Mouse (Mus musculus): ENCODE data around the gene Birc6.
"Not testable (repeated sequence)": the region's sequence is repeated elsewhere in the genome, so short reads cannot be mapped to it uniquely, and the experiment has no call there.

Birc6 gene

DNA sequence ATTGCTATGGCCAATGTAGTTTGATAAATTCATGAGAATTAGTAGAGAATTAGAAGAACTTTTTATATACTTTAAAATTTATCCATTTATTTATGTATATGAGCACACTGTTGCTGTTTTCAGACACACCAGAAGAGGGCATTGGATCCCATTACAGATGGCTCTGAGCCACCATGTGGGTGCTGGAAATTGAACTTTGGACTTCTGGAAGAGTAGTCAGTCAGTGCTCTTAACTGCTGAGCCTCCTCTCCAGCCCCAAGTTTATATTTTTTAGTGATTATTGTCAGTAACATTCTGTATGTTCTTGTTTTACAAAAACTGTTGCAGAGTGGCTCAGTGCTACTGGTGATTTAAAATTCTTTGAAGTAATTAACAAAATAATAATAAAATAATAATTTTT lies 36.1 kb downstream of the Birc6 start:
- DNase-seq, result peak; percentile 6

DNA sequence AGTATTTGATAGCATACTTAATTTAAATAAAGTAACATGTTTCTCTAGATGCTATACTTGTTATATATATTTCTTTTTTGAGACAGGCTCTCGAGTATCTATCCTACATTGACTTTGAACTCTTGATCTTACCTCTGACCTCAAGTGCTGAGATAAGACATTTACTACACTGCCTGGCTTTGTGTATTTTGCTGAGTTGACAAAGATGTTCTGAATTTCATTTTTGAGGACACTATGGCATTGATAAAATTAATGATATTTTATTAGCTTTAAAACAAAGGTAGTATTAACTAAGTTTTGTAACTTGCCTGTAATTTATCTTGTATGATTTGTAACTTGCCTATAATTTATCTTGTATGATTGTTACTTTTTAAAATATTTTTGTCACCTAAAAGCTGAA lies 41.1 kb downstream of the Birc6 start:
- DNase-seq, result no peak

DNA sequence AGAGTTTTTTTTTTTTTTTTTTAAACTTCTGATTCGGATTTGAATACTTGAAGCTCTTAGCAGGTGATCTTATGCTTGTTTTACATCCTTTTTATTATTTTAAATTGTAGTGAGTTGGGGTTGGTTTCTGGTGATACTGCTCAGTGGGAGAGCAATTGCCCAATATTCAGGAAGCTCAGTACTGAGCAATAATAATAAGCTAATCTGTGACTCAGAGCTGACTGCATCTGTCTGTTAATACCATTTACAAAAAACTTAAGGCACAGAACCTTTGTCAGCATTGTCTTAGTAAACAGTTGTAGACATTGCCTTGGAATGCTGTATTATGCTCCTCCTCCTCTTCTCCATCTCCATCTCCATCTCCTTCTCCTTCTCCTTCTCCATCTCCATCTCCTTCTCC lies 42.5 kb downstream of the Birc6 start:
- DNase-seq, result no peak

DNA sequence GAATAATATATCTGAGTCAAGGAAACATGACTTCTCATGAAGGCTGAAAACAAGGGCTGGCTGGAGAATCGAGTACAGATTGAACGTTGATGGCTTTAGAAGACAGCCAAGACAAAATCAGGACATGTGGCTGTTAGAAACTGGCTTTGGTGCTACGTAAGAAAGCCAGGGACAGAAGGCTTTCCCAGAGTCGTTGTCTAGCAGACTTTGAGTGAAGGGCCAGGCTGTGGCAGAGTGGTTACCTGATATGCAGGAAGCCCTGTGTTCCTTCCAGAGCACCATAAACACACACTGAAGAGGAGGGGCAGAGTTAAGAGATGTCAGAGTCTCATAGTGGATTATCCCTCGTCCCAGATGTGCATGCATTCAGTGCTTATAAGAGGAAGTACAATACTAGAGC lies 49.1 kb downstream of the Birc6 start:
- no peak for DNase-seq

DNA sequence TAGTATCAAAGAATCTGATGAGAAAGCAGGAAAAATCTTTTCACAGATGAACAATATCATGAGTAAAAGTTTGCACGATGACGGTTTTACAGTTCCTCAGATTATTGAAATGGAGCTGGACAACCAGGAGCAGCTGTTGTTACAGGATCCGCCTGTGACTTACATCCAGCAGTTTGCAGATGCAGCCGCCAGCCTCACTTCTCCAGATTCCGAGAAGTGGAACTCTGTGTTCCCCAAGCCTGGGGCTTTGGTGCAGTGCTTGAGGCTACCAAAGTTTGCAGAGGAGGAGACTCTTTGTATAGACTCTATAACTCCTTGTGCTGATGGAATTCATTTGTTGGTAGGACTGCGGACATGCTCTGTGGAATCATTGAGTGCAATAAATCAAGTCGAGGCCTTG lies 51.5 kb downstream of the Birc6 start:
- no peak for DNase-seq

DNA sequence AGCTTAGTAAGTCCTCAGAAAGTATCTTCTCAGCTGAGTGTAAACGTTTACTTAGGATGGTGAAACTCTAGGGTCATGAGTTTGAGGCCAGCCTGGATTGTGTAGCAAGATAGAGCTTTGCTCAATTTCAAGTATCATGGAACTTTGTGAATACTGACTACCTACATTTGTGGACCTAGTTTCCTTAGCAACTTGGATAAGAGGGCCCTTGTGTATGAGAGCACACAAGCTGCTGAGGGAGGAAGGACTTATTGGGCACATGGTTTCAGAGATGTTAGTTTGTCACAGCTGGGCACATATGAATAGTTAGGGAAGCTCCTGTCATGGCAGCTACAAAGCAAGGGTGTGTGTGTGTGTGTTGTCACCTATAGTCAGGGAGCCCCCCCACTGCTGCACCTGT lies 52.6 kb downstream of the Birc6 start:
- no peak for DNase-seq

DNA sequence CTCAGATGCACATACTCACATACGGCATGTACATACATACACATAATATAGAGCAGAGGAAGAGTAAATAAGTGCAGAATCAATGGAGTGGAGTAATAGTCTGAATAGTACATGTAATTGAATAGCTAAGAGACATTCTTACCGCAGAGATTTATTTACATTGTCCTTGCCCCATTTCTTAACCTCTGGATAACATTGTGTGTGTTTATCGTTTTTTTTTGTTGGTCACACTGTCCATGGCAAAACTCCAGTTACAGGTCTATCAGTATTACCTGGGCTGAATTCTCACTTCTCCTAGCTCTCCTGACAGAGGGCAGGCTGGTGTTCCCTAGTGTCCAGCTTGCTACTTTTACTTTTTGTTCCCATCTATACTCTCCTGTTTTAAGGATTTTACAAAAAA lies 58.7 kb downstream of the Birc6 start:
- DNase-seq, result no peak

DNA sequence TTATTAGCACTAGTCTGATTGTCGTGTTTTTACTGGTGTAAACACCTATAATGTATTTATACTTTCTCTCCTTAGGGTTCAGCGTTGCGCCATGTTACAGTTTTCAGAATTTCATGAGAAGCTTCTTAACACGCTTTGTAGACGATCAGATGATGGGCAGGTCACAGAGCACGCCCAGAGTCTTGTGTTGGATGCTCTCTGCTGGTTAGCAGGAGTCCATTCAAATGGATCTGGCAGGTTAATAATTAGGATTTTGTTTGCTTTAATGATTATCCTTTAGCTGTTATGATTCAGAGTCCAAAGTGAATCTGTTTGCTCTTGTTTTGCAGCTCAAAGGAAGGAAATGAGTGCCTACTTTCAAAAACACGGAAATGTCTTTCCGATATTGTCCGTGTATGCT lies 70.8 kb downstream of the Birc6 start:
- DNase-seq, result peak; percentile 75

DNA sequence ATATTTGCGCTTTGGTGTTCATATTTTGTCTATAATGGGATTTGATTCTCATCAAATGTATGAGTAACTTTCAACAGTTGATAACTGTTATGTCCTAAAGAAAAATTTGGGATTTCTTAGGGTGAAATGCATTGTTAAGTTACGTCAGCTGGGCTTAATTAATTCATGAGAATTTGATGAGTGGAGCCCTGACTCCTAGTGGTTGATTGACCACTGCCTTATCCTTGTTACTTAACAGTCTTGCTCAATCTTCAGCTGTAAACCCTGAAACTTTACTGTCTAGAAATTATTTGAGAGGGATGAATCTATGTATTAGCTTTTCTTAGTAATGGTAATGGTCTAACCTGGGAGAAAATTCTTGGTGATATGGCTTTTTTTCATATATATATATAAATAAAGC lies 71.3 kb downstream of the Birc6 start:
- no peak for DNase-seq

DNA sequence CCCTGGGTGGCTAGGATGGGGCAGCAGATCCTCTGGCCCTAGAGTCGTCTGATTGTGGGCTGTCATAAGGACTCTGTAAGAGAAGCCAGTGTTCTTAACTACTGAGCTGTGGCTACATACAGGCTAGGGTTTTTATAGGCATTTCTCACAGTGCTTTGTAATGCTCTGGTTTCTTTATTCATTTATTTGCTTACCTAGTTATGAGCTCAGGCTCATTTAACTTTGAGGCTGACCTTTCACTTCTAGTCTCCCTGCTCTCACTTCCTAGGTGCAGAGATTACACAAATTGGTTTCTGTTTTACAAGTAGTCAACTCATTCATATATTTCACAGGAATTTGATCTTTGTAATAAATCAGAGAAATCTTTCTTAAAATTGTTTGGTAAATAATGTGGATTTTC lies 73.1 kb downstream of the Birc6 start:
- no peak for DNase-seq

DNA sequence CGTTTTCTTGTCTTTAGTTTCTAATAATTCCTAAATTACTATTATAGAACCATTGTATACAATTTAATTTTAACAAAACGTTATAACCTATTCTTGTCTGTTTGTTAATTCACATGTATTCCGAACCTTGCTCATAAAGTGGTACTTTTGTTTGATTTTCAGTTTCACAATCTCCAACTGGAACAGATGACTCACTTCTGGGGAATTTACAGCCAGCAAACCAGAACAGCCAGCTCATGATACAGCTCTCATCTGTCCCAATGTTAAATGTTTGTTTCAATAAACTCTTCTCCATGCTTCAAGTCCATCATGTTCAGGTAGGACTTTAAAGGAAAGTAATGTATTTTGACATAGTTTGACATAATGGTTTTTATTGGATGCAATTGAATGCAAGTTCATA lies 102.7 kb downstream of the Birc6 start:
- no peak for DNase-seq

DNA sequence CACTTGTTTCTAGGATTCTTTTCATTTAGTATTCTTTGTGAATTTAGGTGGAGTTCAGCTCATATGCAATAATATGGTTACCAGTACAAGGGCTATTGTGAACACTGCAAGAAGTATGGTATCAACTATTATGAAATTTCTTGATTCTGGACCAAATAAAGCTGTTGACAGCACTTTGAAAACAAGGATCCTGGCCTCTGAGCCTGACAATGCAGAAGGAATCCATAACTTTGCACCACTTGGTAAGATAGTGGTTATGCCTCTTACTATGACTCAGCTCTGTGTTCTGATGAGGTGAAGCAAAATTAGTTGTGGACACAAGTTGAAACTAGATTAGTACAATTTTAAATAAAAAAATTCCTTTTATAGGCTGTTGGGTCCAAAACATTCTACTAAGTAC lies 114.3 kb downstream of the Birc6 start:
- no peak for DNase-seq

DNA sequence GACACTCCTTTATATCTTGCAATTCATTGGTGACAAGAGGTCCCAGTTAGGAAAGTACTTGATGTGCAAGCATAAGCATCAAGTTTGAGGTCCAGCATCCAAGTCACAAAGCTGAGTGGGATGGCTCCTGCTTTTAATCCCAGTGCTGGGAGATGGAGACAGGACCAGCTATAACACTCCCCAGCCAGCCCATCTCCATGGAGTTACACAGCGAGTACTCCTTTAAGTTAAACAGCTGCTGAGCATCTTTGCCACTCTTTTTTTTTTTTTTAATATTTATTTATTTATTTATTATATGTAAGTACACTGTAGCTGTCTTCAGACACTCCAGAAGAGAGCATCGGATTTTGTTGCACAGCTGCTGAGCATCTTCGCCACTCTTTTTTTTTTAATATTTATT lies 130.3 kb downstream of the Birc6 start:
- DNase-seq, result no peak

DNA sequence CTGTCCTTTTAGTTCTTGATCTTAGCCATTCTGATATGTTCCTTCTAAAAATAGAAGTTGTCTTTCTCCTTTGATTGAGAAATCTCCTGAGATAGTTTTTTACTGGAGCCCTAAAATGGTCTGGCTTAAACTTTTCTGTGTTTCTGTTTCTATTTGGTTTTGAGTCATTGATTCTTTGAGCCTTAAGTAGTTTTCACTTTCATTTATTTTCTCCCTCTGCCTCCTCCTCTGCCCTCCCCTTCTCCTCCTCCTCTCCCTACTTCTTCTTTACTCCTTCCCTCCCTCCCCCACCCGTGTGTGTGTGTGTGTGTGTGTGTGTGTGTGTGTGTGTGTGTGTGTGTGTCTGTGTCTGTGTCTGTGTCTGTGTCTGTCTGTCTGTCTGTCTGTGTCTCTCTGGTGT lies 139.9 kb downstream of the Birc6 start:
- no peak for DNase-seq

DNA sequence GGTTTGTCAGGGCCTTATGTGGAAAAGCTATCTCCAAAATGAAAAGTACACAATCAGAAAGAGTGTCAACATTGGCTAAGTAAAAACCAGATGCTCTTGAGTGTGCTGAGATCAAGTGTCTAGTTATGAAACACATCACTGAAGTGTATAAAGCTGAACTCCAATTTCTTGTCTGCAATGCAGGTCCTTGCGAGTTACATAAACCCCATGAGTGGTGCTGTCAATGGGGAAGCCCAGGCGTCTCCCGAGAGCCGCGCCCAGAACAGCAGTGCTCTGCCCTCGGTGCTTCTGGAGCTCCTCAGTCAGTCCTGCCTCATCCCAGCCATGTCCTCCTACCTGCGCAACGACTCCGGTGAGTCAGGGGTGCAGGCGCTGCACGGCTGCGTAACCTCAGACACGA lies 141.9 kb downstream of the Birc6 start:
- no peak for DNase-seq

DNA sequence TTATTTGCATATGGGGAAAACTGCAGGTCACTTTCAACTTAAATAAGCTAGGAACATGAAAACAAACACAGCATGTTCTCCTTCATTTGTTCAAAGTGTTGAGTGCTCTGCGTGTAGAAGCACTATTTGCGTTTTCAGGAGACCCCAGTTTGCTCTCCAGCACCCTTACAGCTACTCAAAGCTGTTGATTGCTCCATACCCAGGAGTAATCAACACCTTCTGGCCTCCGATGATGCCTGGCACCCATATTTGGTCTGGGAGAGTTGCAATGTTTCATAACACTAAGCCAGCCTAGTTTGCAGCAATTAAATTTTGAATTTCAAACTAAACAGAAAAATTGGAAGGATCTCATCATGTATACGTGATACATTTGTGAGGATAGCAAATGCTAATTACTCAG lies 144.4 kb downstream of the Birc6 start:
- DNase-seq, result no peak

DNA sequence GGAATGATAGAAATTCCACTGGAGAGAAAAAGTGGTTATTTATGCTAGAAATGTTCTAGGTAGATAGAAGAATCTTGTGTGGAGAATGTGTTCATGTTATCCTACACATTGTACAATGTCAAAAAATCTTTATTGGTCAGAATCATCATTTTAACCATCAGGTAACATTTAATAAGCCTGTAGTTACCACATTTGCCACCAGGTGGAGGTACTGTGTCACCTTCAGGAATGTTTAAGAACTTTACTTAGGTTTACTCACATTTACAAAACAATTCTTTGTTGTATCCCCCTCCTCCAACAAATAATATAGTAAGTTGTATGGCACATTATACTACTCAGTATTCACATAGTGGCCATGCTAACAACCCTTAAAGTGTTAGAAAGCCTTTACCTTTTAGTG lies 145.2 kb downstream of the Birc6 start:
- DNase-seq, result no peak

DNA sequence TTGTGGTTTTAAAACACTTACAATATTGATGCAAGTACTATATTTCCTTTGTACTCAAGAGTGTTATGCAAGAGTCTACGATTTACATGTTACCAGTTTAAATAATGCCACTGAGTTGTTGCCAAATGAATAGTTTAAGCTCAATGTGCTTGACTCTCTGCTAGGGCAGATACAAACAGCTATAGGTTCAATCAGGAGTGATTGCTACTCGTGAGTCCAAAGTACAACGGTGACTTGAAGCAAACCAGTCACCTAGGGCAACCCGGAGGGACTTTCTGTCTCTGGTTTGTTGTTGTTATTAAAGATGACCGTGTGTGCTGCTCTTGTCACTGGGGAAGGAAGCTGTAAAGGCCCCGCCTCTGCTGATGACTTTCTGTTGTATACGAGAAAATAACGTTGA lies 150.0 kb downstream of the Birc6 start:
- no peak for DNase-seq

DNA sequence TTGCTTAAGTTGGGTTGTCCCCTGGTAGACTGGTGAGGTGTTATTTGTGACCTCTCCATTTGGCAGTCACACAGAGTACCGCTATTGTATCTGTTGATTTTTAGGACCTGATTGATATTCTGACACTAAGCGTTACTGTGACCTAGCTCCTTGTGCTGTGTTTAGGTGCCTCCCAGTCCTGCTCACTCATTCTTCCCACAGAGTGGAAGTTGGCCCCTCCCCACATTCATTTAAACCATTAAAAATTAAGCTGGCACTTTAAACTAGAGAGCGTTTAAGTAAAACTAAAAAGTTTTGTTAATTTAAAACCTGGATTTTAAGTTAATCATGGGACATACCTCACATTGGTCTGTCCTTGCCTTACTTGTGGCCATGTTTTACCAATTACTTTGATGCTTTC lies 156.8 kb downstream of the Birc6 start:
- peak; percentile 16 for DNase-seq

DNA sequence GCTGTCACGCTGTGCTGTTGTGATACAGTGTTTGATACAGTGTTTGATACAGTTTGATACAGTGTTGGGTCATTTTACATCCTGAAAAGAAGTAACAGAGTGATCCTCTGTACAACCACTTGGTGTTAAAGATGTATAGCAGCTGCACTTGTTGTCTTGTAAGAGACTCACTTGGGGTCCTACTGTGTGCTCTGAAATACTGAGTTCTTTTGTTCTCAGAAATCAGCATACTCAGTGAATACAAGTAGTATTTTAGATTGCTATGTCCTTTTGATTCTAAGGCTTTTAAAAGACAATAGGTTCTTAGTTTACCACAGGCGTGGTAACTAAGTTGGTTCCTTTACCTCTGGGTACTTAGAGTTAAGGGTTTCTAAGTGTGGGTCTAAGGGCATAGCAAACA lies 160.5 kb downstream of the Birc6 start:
- no peak for DNase-seq

DNA sequence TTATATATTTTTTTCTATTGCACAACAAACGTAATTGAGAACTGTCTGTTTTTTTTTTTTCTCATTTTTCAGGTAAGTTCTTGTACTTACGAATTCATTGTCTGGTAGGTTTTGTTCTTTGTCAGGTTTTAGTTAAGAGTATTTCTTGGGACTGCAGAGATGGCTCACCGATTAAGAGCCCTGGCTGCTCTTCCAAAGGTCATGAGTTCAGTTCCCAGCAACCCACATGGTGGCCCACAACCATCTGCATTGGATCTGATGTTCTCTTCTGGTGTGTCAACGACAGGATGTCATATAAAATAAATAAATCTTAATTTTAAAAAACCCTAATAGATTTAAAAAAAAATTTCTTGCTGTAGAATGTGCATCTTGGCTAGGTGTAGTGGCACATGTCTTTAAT lies 161.3 kb downstream of the Birc6 start:
- peak; percentile 21 for DNase-seq

DNA sequence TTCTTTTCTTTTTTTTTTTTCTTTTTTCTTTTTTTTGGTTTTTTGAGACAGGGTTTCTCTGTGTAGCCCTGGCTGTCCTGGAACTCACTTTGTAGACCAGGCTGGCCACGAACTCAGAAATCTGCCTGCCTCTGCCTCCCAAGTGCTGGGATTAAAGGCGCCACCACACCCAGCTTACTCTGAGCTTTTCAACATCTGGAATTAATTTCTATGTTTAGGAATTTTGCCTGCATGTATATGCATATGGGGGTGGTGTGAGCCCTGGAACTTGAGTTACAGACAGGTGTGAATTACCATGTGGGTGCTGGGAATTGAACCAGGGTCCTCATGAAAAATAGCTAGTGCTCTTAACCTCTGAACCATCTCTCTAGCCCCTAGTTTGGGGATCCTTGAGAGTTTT lies 173.6 kb downstream of the Birc6 start:
- DNase-seq, result not testable (repeated sequence)

DNA sequence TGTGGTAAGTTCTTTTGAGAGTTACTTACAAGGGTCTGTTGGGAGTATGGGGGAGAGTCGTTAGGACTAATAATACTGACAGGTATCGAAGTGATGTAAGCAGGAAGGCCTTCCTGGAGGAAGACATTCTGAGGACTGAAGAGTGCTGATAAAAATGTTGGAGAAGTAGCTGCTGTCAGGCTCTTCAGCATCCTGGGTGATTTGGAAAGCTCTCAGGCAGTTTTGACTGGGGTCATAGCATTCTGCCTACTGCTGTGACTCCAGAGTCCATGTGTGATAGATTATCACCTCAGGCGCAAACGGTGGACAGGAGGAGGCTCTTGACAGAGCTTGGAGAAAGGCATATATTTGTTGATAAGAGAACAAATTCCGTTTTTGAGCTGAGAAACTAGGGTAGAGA lies 177.4 kb downstream of the Birc6 start:
- no peak for DNase-seq

DNA sequence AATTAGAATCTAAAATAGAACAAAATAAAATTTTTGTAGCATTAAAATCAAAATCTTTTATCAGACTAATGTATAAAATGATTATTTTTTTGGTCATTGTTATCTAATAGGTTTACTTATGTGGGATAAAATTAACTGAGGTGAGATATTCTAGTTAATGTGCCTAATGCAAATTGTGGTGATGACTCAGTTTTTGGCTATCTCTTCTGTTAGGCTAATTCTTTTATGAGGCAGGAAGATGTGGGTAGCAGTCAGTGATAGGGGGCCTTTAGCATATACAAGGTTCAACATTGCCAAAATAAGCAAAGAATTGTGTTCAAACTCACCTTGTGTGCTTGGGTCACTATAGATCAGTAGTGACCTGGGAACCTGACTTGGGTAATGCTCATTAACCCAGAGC lies 178.5 kb downstream of the Birc6 start:
- DNase-seq, result no peak

DNA sequence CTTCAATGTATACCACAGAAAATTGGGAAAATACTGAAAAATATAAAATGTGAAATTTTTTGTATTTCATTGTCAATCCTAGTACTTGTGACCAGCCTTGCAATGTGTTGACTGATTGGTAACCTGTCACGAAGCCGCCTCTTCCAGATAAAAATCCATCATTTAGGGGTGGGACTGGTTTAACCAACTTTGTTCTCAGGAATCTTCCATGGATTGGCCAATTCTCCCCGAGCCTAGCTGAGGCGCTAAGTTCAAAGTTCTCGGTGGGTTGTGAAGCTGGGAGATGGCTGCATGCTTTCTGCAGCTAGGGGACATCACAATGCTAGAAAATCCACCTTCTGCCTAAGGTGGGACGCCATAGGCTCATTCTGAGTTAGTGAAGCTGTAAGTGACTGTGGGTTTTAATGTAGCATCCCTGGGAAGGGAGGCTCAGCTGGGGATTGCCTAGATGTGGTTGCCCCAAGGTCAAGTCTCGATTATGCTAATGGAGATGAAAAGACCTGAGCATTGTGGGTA lies 179.6 kb downstream of the Birc6 start:
- no peak for DNase-seq

DNA sequence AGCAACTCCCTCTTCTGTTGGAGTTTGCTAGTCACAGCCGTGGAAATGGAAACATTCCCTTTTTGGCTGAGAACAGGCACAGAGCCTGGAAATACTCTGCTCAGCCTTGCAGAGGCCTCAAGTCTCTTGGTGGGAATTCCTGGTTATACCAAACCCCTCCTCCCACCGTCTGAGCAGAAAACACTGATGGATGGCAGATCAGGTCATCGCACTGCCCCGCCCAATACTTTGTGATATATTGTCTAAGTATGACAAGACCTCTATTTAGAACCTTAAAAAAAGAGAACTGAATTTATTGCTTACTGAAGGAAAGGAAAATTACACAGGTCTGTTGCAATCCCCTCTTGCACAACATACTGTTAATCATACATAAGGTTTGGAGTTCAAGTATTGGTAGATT lies 182.6 kb downstream of the Birc6 start:
- DNase-seq, result no peak
